Mouse (Mus musculus) liver, postnatal 0 days (tissue): ENCODE results near the gene Clybl. TPM values are rescaled to one million over a fixed set of nuclear protein-coding genes. Genes with fewer than 3 reads are reported as not detected.

Source experiments
- ATAC-seq: fragments of 200-750 bp; cut with Nextera tagmentation; 2 replicates; pipeline ENCODE4 v1.8.0; 2017; ENCODE audit warnings: mild to moderate bottlenecking, moderate library complexity
- DNase-seq: peaks from one replicate; pipeline ENCODE4 v3.0.0-alpha.2; 2016
- H3K27ac ChIP-seq: fragments of 300-500 bp; sonication (generic); 2 replicates; pipeline ENCODE4 v1.5.1; 2014; ENCODE audit warnings: antibody characterized with exemption, moderate library complexity, mild to moderate bottlenecking, low read depth
- H3K27me3 ChIP-seq: fragments of 300-500 bp; sonication (generic); 2 replicates; pipeline ENCODE4 v1.6.1; 2014; ENCODE audit warnings: low read length, control low read depth, mixed read lengths; ENCODE audit not compliant: insufficient read depth
- H3K36me3 ChIP-seq: fragments of 300-500 bp; sonication (generic); replicated peaks from 2 replicates; pipeline ENCODE4 v1.6.1; 2014; ENCODE audit warnings: mild to moderate bottlenecking, control low read depth, low read length, moderate library complexity, mixed read lengths; ENCODE audit not compliant: insufficient read depth
- H3K4me1 ChIP-seq: fragments of 300-500 bp; sonication (generic); 2 replicates; pipeline ENCODE4 v1.6.1; 2014; ENCODE audit warnings: antibody characterized with exemption, mild to moderate bottlenecking, control low read depth; ENCODE audit not compliant: insufficient read depth
- H3K4me2 ChIP-seq: fragments of 300-500 bp; sonication (generic); 2 replicates; pipeline ENCODE4 v1.6.1; 2014; ENCODE audit warnings: low read depth, mild to moderate bottlenecking, low read length, moderate library complexity, mixed read lengths
- H3K4me3 ChIP-seq: fragments of 300-500 bp; sonication (generic); 2 replicates; pipeline ENCODE4 v1.5.1; 2014; ENCODE audit warnings: low read depth, low read length
- H3K9ac ChIP-seq: fragments of 300-500 bp; sonication (generic); replicated peaks from 2 replicates; pipeline ENCODE4 v1.6.1; 2014; ENCODE audit warnings: mild to moderate bottlenecking, moderate library complexity
- H3K9me3 ChIP-seq: fragments of 300-500 bp; sonication (generic); 2 replicates; pipeline ENCODE4 v1.6.1; 2016; ENCODE audit warnings: mild to moderate bottlenecking, control low read depth, low read length, mixed read lengths
- CTCF ChIP-seq: sonication (generic); IDR thresholded peaks from 2 replicates; pipeline ENCODE4 v1.5.1; 2016; ENCODE audit warnings: antibody characterized with exemption, low read depth
- EP300 ChIP-seq: IDR thresholded peaks from 2 replicates; pipeline ENCODE4 v1.6.1; 2016; ENCODE audit warnings: antibody characterized with exemption, low read depth, mild to moderate bottlenecking
- WGBS: fragments of 180-500 bp; shearing (Covaris S2); extraction: QIAGEN DNeasy Blood & Tissue Kit; methylation state at CpG from one replicate; pipeline ENCODE4 v1.1.7; 2014; ENCODE audit not compliant: insufficient replicate concordance; 5-methylcytosine and 5-hydroxymethylcytosine counted together
- polyA plus RNA-seq: library from polyadenylated mRNA; unstranded; fragments of >200 nt; fragmentation: Nextera tagmentation; extraction: Ambion mirVana; gene quantifications from 2 replicates; pipeline ENCODE4 v1.2.1, GENCODE M21; 2015

Gene Clybl
- polyA plus RNA-seq, 1 experiment from 2014 or later: 36.0 TPM

DNA sequence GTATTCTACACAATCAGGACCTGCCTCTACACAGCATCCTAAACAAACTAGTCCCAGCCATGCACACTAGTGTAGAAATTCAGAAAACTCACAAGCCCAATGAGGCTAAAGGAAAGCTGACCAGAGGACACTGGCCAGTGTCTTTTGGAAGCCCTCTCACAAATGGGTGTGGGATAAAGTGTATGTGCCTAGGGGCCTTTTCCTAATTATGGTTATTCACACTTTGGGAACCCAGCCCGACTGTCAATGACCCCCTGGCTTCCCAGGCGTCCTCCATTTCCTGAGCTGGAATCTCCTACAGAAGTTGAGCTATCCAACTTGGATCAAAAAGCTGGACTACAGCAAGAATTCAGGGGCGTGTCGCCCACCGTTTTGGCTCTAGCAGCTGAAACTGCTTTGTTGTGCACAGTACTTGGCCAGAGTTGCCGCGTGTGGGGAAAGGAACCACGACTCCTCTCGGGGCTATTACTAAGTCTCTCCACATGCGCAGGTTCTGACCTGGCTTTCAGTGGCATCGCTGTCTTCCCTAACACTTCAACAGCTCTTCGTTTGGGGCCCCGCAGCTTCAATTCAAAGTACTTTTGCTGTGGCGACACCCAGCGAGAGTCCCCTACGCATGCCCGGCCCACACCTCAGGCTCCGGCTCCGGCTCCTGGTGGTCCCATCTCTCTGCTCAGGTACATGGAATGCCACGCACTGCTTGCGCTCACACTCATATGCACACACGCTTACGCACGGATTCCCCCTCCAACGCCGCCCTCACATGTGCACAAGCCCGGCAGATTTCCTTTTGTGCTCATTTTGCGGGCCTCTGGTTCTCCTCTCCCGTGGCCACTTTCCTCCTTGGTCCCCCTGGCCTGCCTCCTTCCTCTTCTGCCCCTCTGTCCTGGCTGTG lies 268.3 kb downstream of the Clybl start:
- 4% methylated on average over 29 of the region's 29 CpGs for WGBS
- no peaks in the 10 kb centered on the region for H3K36me3 ChIP-seq
- peaks cover 67% of the 10 kb centered on the region for H3K27me3 ChIP-seq
- no peak overlapping the region for H3K9ac ChIP-seq
- H3K4me1 ChIP-seq: 0 out of 2 replicates have a peak, but pooled peaks cover 3% of the 10 kb centered on the region
- H3K4me2 ChIP-seq: peak overlapping the region; percentile 63; the same call in 1 of the 2 replicates
- H3K4me3 ChIP-seq: no peak overlapping the region
- H3K27ac ChIP-seq: no peak overlapping the region
- no peaks in the 10 kb centered on the region for H3K9me3 ChIP-seq
- ATAC-seq (no peak), DNase-seq (no peak)
- no peak for TF ChIP-seq CTCF
- TF ChIP-seq EP300: no peak

DNA sequence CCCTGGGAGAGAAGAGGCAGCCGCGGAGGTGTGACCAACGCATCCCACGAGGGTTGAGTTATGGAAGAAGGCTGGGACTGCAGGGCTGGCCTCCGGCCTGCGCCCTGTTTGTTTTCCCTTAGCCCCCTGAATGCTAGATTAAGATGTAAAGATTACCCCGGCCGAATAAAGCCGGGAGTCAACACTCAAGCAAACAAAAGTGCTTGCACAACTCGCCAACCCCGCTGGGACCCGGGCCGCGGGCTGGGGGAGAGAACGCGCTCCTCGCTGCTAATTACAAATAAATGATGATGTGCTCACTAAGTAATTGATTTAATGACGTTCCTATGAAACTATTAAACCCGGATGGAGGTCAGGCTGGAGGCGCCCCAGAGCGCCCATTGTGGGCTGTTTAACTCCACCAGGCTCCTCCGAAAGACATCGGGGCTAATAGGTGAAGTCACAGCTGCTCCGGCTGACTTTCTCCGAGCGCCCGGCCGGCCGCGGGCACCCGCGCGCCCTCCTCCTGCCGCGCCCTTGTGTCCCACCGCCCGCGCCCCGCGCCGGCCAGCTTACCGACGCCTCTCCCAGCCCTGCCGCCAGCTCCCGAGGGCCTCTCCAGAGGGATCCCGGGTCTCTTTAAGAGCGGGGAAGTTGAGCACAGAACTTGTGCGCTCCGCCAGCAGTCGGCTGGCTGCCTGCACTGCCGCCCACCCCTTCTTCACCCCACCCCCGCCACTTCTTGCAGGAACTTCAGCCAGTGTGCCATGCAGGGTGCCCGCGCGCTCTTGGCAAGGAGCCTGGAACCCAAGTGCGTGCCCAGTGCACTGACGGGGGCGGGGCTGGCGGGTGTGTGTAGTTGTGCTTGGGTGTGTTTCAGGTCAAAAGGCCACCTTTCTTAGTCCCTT lies 269.2 kb downstream of the Clybl start, which contains the start of gene Gm5089:
Gene Gm5089, minus strand, starts transcription at position 620 of the 887 bp plus-strand sequence.
- Histone ChIP-seq H3K4me2 (peak within 1 kb of the TSS; percentile 63), H3K9ac (no peak within 1 kb of the TSS), H3K27me3 (peaks cover 75% of the 10 kb centered on the region), H3K27ac (no peak within 1 kb of the TSS), H3K9me3 (no peaks in the 10 kb centered on the region), H3K4me3 (peak within 1 kb of the TSS; percentile 27), H3K36me3 (no peaks in the 10 kb centered on the region), H3K4me1 (0 out of 2 replicates have a peak, but pooled peaks cover 3% of the 10 kb centered on the region)
- ATAC-seq: no peak
- no peak for DNase-seq
- no peak for TF ChIP-seq CTCF
- no peak for TF ChIP-seq EP300
- WGBS: 2% methylated on average over 59 of the region's 59 CpGs

DNA sequence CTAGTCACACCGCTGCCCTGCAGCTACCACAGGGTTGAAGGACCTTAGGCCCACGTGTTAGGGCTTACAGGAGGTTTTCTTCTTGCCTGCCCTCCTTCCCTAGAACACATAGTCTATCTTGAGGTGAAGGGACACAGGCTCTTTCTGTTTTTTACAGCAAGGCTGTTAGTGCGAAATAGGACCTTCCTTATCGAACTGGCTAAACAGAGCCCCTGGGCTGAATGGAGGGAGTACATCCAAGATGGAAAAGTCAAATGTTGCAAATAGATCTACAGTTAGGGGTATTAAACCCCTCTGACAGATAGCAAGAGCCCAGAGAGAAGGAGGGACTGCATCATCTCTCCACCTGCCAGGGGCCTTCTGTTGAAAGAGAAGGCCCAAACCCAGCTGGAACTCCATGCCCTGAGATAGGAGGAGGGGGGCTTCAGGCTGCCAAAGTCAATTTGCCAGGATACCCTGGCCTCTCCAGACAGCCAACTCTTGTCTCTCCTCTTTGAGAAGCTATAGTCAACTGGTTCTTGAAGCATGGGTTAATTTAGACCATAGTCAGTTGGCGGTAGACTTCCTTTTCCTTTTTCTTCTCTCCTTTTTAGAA lies 270.1 kb downstream of the Clybl start:
- Histone ChIP-seq H3K4me1 (0 out of 2 replicates have a peak, but pooled peaks cover 3% of the 10 kb centered on the region), H3K27ac (no peak overlapping the region), H3K4me3 (no peak overlapping the region), H3K9me3 (no peaks in the 10 kb centered on the region), H3K9ac (no peak overlapping the region), H3K36me3 (no peaks in the 10 kb centered on the region), H3K4me2 (no peak overlapping the region), H3K27me3 (peaks cover 81% of the 10 kb centered on the region)
- DNase-seq (no peak), ATAC-seq (no peak)
- no peak for TF ChIP-seq CTCF
- no peak for TF ChIP-seq EP300
- 51% methylated on average over 5 of the region's 5 CpGs for WGBS

Other genes with a start within 250 kb of the Clybl start
- 0.94 and 0.95 TPM in 2 replicates for gene Gpr183, start 216.5 kb upstream of the Clybl start, polyA plus RNA-seq
- gene Timm8a2, start 147.0 kb upstream of the Clybl start, polyA plus RNA-seq: not detected in 2 replicates
- 99.3 and 107 TPM in 2 replicates for gene Tm9sf2, start 74.7 kb upstream of the Clybl start, polyA plus RNA-seq